Mouse (Mus musculus): ENCODE data around the gene Ikbkg.
"Not testable (repeated sequence)": the region's sequence is repeated elsewhere in the genome, so short reads cannot be mapped to it uniquely, and the experiment has no call there.

Ikbkg gene

DNA sequence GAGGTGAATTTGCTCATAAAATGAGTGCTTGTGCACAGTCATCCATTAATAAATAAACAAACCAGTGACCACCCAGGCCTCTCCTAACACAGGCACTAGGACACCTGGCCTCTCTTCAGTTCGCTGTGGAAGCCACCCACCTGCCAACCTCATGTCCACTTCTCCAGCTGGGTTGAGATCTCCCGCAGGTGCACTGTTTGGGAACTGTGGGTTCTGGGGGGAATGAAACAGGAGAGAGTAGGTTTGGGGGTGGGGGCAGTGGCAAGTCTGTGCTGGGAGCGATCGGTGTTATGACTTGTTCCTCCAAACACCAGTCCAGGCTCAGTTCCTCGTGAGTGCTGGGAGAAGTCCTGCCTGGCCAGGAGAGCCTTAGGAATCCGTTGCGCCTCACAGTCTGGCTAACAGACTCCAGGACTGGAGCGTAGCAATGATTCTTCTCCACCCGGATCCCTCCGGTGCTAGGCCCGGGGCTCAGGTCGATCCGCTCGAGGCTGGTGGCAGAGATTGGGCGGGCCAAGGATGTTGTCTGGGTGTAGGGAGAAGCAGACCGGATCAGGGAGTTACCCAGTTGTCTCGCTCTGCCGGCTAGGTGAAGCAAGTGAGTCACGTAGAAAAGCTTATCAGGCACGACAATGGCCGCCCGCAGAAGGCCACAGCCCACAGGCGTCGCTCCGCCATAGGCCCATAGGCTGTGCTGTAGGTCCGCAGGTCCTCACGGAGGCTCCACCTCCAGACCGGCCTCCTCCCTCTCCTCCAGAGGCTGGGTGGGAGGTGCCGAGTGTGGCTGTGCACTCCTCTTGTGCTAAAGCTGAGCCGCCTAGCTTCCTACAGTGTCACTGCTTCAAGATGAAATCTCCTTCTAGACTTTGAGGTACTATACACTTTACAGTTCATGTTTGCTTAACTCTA, at the start of gene Ikbkg, which contains the start of gene Fam3a:
Gene Ikbkg, plus strand, starts transcription at position 756 of the 909 bp plus-strand sequence.
Gene Fam3a, minus strand, starts transcription at position 738 of the 909 bp plus-strand sequence.
- peak; percentile 80 for DNase-seq (ENCODE audit: low spot score)

DNA sequence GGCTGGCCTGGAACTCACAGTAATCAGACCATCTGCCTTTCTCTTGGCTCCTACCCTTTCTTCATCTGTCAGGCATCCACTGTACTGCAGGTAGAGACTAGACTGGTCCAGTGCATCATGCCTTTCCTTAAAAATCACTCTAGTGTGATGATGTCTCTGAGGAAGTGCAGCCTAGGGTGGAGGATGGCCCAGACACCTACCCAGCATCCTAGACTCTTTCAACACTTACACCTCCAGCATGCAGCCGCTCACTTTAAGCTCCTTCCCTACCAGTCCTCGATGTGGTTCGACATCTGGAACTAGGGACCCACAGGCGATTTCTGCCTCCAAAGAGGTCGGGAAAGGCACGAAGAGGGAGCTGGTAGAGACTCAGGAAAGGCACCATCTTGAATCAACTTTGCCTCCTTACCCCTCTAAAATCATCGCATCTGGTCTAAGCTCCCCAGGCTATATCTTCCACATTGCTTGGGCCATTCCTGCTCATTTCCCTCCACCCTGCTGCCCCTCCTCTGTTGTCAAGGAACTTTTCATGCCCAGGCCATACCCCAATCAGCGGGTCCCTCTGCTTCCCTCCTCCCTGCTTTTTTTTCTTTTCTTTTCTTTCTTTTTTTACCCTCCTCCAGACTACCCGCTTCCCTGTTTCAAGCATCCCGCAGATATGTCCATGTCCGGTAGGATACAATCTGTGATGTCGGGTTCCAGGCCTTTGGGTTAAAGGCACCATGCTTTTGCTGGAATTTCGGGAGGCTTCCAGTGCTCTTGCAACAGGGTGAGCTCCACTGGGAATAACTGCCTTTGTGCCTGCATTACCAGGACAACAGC, 40.2 kb upstream of the Ikbkg start:
- DNase-seq (ENCODE audit: low spot score): no peak

DNA sequence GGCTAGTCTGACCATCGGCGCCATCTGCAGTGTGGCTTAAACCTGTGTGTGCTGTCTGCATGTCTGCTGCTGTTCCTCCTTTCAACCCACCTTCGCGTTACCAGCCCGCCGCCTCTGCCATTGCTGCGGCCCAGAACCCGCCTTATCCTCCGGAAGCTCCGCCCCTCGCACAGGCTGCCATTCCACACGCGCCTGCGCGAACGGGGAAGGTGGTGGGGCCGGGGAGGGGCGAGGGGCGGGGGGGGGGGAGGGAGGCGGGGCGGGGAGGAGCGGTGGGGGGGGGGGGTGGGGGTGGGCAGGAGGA, 39.7 kb upstream of the Ikbkg start, which contains the start of gene Lage3:
Gene Lage3, minus strand, starts transcription at position 152 of the 304 bp plus-strand sequence.
- DNase-seq (ENCODE audit: low spot score): peak; percentile 79

DNA sequence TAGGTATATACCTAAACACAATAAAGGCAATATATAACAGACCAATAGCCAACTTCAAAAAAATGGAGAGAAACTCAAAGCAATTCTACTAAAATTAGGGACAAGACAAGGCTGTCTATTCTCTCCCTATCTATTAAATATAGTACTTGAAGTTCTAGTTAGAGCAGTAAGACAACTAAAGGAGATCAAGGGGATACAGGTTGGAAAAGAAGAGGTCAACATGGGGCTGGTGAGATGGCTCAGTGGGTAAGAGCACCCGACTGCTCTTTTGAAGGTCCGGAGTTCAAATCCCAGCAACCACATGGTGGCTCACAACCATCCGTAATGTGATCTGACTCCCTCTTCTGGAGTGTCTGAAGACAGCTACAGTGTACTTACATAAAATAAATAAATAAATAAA, 36.0 kb upstream of the Ikbkg start:
- not testable (repeated sequence) for DNase-seq (ENCODE audit: low spot score)

GRCm38 (mm10) chrX:74359171-74359570, 33.9 kb upstream of the Ikbkg start:
- no peak for DNase-seq (ENCODE audit: low spot score)

GRCm38 (mm10) chrX:74367512-74367911, 25.6 kb upstream of the Ikbkg start:
- no peak for DNase-seq (ENCODE audit: low spot score)

GRCm38 (mm10) chrX:74368209-74368909, 24.7 kb upstream of the Ikbkg start:
- DNase-seq (ENCODE audit: low spot score): peak; percentile 73

DNA sequence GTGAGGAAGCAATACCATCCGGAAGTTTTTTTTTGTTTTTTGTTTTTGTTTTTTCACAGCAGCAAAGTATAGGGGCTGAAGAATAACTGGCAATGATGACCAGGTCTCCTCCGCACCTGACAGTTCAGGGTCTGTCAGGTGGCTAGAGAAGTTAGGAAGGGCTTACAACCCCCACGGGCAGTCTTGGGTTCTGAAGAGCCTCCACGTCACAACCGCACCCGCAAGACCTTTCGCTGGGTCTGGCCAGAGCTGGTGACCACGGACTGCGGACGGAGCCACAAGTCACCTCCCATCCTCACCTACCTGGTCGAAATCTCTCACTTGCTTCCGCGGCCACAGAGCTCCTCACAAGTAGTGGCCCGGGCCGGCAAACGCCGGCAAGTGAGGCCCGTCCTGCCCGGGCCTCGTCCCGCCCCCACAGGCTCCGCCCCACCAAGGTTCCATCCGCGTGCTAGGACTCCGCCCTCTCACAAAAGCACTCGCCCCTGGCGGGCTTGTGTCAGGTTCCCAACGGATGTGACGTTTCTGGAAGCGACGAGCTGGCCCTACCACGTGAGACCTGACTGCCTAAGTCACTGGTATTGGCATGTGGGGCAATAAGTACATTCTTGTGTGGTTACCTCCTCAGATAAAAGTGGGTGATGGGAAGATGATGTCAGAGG, 20.1 kb upstream of the Ikbkg start, which contains the start of the genes Ubl4a and Slc10a3:
Gene Ubl4a, minus strand, starts transcription at position 331 of the 662 bp plus-strand sequence.
Gene Slc10a3, minus strand, starts transcription at position 462 of the 662 bp plus-strand sequence.
- peak; percentile 86 for DNase-seq (ENCODE audit: low spot score)

DNA sequence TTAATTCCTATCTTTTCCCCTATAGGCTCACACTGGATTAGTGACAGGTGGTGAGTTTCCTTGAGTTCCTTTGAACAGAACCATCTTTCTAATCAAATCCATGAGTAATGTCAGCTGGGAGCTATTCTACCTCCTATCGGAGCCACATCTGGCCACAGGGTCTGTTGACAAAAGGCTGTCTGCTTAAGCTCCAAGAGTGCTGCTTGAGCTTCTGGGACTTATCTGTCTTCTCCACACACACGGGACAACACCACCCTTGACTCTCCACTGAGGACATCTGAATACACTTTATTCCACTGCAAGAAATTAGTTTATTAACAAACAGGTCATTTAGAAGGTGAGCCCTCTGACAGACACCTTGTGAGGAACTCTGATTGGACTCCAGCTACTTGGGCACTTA, 8.6 kb upstream of the Ikbkg start:
- DNase-seq (ENCODE audit: low spot score): no peak

DNA sequence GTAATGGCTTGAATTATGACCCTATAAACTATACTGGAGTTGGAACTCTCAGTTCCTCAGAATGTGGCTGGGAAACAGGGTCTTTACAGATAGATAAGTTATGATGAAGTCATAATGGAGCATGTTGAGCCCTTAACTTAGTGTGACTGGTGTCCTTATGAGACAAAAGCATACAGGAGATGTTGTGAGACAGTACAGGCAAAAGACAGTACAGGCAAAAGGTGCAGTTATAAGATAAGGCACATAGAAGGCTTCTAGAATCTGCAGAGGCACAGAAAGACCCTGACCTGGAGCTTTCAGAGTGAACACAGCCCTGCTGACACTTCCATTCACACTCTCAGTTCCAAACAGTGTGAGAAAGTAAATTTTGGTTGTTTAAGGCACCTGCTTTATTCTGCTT, 4.9 kb upstream of the Ikbkg start:
- no peak for DNase-seq (ENCODE audit: low spot score)

DNA sequence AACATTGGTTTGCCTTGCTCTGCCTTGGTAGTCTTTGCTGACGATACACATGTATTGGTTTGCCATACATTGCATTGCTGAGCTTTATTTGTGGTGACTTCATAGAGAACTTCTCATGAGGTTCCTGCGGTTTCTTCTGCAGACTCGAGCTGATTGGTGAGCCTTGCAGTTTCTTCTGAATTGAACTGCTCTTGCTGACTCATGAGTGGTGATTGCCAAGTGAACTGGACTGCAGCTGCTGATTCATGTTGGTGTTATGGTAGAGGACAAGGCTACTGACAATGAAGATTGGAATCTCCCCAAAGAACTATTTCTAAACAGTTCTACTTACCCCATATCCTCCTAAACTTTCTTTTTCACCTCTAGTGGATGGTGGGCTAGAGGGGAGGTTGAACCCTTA, 7.0 kb downstream of the Ikbkg start:
- DNase-seq (ENCODE audit: low spot score): no peak

- DNase-seq (ENCODE audit: low spot score): no peak
These were observed 15.2 kb downstream of the Ikbkg start for GRCm38 (mm10) chrX:74408340-74408739.

- DNase-seq (ENCODE audit: low spot score): peak; percentile 15
These were observed 20.3 kb downstream of the Ikbkg start for GRCm38 (mm10) chrX:74413377-74413776.

GRCm38 (mm10) chrX:74424443-74424842, 31.4 kb downstream of the Ikbkg start:
- no peak for DNase-seq (ENCODE audit: low spot score)

GRCm38 (mm10) chrX:74425195-74425594, 32.1 kb downstream of the Ikbkg start:
- DNase-seq (ENCODE audit: low spot score): peak; percentile 27

GRCm38 (mm10) chrX:74426256-74426655, 33.2 kb downstream of the Ikbkg start:
- DNase-seq (ENCODE audit: low spot score): no peak

DNA sequence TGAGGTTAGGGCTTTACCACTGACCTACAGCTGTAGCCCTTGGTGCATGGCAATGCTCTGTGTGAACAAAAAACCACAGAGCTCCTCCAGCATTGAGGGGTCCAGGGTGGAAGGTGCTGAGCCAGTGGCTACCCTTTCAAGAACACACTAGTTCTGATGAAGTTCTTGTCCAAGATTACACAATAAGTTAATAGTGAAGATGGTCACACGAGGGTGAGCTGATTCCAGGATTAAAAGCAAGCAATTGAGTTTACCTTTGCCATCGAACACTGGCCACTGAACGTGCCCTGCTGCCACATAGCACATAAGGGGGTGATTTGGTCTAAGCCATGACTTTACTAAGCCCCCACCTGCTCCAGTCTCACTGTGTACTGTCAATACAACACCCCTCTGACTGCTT, 34.0 kb downstream of the Ikbkg start:
- no peak for DNase-seq (ENCODE audit: low spot score)

DNA sequence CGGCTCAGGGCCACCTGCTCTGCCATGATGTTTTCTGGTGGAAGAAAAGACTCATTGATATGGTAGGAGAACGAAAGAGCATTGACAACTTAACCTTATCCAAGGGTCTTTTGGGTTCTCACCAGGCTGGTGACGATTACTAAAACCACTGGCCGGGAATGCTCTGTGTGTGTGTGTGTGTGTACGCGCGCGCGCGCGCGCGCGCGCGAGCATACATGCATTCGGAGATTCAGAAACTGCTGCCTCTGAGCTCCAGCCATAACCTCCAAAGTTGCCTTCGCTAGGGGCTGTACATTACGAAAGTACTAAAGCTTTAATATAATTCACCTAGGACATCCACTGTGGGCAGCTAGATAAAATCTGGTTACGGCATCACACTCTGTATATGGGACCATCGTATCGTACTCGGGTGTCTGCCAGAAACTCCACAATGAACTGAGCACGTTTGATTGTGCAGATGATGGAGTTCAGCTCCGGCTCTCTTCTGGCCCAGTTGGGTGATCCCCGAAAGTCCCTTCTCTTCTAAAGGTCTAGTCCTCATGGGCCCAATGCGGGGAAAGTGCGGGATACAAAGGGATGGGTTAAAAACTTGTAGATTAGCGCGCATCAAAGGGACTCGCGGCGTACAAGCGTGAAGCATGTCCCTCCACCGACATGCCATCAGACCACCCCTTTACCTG, 35.2 kb downstream of the Ikbkg start:
- DNase-seq (ENCODE audit: low spot score): no peak

DNA sequence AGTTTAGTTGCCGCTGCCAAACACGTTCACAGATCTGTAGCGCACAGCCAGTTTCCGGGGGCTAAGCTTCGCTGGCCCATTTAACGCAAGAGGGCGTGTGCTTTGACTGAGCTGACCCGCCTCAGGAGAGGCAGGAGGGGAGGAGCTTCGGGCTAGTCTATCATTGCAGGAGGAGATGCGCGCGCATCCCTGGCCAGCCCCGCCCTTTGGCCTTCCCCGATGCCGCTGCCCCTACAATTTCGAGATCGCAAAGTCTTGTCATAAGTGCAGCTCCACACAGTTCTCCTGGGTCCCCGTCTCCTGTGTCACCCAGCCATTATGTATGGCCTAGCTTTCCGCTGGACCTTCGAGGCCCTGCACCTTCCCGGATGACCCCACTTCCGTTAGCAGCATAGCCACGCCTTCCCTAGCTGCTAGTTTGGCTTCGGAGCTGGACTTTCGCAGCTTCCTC, 35.8 kb downstream of the Ikbkg start, which contains the start of gene G6pdx:
Gene G6pdx, minus strand, starts transcription at position 369 of the 451 bp plus-strand sequence.
- peak; percentile 86 for DNase-seq (ENCODE audit: low spot score)

GRCm38 (mm10) chrX:74429290-74429821, 36.3 kb downstream of the Ikbkg start:
- DNase-seq (ENCODE audit: low spot score): peak; percentile 73
